Mouse (Mus musculus) hindbrain, embryonic 11.5 days (tissue): ENCODE measurements at regions not wholly inside any gene's neighbourhood (a gene's known extent, or its start where the extent isn't known, plus 50 kb on each side); places are given as distances from the start of the nearest gene placed in this dataset.

Source experiments
- ATAC-seq: fragments of 200-750 bp; cut with Nextera tagmentation; 2 replicates; pipeline ENCODE4 v1.8.0; 2017; ENCODE audit warnings: mild to moderate bottlenecking, moderate TSS enrichment, moderate library complexity; ENCODE audit not compliant: low FRiP score
- DNase-seq: peaks from one replicate; pipeline ENCODE4 v3.0.0-alpha.2; 2015; ENCODE audit warnings: low spot score
- H3K27ac ChIP-seq: fragments of 300-500 bp; sonication (generic); 2 replicates; pipeline ENCODE4 v1.5.1; 2014; ENCODE audit warnings: mild to moderate bottlenecking, low read depth, low read length
- H3K27me3 ChIP-seq: fragments of 300-500 bp; sonication (generic); 2 replicates; pipeline ENCODE4 v1.6.1; 2014; ENCODE audit warnings: mild to moderate bottlenecking, low read length, moderate library complexity, mixed read lengths; ENCODE audit not compliant: control insufficient read depth, insufficient read depth
- H3K36me3 ChIP-seq: fragments of 300-500 bp; sonication (generic); 2 replicates; pipeline ENCODE4 v1.6.1; 2014; ENCODE audit warnings: mild to moderate bottlenecking, low read length, moderate library complexity, mixed read lengths; ENCODE audit not compliant: control insufficient read depth, insufficient read depth
- H3K4me1 ChIP-seq: fragments of 300-500 bp; sonication (generic); replicated peaks from 2 replicates; pipeline ENCODE4 v1.6.1; 2014; ENCODE audit warnings: low read length, mixed read lengths; ENCODE audit not compliant: control insufficient read depth, insufficient read depth
- H3K4me2 ChIP-seq: fragments of 300-500 bp; sonication (generic); replicated peaks from 2 replicates; pipeline ENCODE4 v1.6.1; 2014; ENCODE audit warnings: mild to moderate bottlenecking, low read depth, low read length
- H3K4me3 ChIP-seq: fragments of 300-500 bp; sonication (generic); 2 replicates; pipeline ENCODE4 v1.5.1; 2014; ENCODE audit warnings: low read depth, low read length
- H3K9ac ChIP-seq: fragments of 300-500 bp; sonication (generic); 2 replicates; pipeline ENCODE4 v1.6.1; 2014; ENCODE audit warnings: low read depth, low read length
- H3K9me3 ChIP-seq: fragments of 300-500 bp; sonication (generic); 2 replicates; pipeline ENCODE4 v1.6.1; 2016; ENCODE audit warnings: low read length; ENCODE audit not compliant: control insufficient read depth
- WGBS: fragments of 180-500 bp; shearing (Covaris S2); extraction: QIAGEN DNeasy Blood & Tissue Kit; methylation state at CpG from one replicate; pipeline ENCODE4 v1.1.7; 2014; 5-methylcytosine and 5-hydroxymethylcytosine counted together

DNA sequence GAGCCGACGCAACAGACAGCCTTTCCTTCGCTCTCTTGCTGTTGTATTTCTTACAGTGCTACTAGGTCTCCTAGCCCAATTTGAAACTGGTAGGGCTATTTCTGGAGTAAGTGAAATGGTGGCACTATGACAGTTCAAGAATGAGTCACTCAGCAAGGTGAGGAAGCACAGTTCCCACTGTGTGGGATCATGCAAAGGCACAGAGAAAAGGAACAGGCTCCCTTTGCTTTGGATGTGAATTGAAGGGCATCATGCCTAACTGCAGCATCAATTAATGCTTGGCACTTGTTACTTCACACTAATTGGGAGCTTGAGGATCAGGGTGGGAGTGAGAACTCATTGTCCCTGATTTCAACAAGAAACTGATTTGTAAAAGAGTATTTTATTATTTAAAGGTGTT lies 560.8 kb upstream of the Tle4 start:
- Histone ChIP-seq H3K4me2 (no peak overlapping the region), H3K4me1 (no peaks in the 10 kb centered on the region), H3K27me3 (no peaks in the 10 kb centered on the region), H3K9ac (no peak overlapping the region), H3K36me3 (no peaks in the 10 kb centered on the region), H3K27ac (no peak overlapping the region), H3K9me3 (no peaks in the 10 kb centered on the region), H3K4me3 (no peak overlapping the region)
- ATAC-seq: no peak
- WGBS: 88% methylated on average over 3 of the region's 3 CpGs
- DNase-seq: no peak

GRCm38 (mm10) chr19:15158177-15158576 lies 560.3 kb upstream of the Tle4 start:
- Histone ChIP-seq H3K27me3 (no peaks in the 10 kb centered on the region), H3K4me3 (no peak overlapping the region), H3K4me2 (no peak overlapping the region), H3K4me1 (no peaks in the 10 kb centered on the region), H3K36me3 (no peaks in the 10 kb centered on the region), H3K9me3 (no peaks in the 10 kb centered on the region), H3K9ac (no peak overlapping the region), H3K27ac (no peak overlapping the region)
- 86% methylated on average over 14 of the region's 14 CpGs for WGBS
- ATAC-seq: no peak
- no peak for DNase-seq

DNA sequence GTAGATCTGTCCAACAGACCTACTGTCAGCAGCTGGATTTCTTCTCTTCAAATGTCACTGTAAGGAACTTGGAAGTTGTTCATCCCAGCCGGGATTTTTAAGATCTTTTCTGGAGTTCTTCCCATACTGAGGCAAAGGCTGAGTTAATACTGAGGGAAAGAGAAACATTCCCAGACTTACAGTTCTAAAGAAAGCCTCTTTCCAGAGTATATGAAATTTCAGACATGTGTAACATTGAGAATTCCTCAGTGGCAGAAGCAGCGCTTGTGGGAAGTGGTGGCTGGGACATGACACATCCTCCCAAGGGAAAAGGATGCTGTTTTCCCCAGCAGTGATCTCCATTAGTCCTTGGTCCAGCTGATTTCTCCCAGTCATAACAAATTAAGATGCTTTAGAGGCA lies 556.8 kb upstream of the Tle4 start:
- Histone ChIP-seq H3K4me2 (no peak overlapping the region), H3K4me1 (no peaks in the 10 kb centered on the region), H3K4me3 (no peak overlapping the region), H3K9me3 (no peaks in the 10 kb centered on the region), H3K27ac (no peak overlapping the region), H3K27me3 (no peaks in the 10 kb centered on the region), H3K9ac (no peak overlapping the region), H3K36me3 (no peaks in the 10 kb centered on the region)
- ATAC-seq (no peak), DNase-seq (no peak)
- WGBS: 78% methylated on average over 2 of the region's 2 CpGs

DNA sequence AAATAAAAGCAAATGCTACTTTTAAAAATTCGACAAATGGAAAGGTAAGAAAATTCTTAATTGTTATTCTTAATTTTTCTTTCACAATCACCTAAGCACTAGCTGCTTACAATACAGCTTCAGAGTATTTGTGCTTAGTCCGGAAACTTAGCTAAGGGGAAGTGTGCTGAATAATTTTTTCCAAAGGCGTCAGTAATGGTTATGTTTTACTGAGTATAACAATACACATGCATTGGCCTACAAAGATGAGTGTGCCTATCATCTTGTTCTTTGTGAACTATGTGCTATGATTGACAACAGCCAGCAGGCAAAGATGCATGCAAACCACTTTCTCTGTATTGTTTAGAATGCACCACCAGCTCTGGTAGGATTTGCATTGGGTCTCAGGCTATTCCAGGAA lies 548.5 kb upstream of the Tle4 start:
- WGBS: 88% methylated on average over 3 of the region's 3 CpGs
- Histone ChIP-seq H3K27me3 (no peaks in the 10 kb centered on the region), H3K27ac (no peak overlapping the region), H3K9me3 (no peaks in the 10 kb centered on the region), H3K4me3 (no peak overlapping the region), H3K36me3 (no peaks in the 10 kb centered on the region), H3K9ac (no peak overlapping the region), H3K4me2 (no peak overlapping the region), H3K4me1 (no peaks in the 10 kb centered on the region)
- no peak for ATAC-seq
- DNase-seq: no peak

DNA sequence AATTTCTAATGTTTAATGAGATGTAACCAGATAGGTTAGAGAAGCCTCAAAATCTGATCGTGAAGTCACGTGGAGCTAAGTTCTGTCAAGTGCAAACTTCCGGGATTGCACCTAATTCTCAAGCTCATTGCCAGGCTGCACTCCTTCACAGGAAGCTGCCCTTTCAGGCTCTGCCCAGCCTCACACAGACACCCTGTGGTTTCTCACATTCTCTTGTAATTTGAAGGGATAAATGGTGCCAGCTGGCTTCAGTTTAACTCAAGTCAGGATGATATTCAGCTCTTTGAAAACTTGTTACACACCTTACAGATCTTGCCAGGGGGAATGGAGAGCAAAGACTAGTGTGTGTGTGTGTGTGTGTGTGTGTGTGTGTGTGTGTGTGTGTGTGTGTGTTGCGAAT lies 529.3 kb upstream of the Tle4 start:
- DNase-seq: no peak
- Histone ChIP-seq H3K9ac (no peak overlapping the region), H3K36me3 (no peaks in the 10 kb centered on the region), H3K4me1 (no peaks in the 10 kb centered on the region), H3K27ac (no peak overlapping the region), H3K27me3 (no peaks in the 10 kb centered on the region), H3K4me2 (no peak overlapping the region), H3K4me3 (no peak overlapping the region), H3K9me3 (no peaks in the 10 kb centered on the region)
- ATAC-seq: no peak
- 60% methylated on average over 4 of the region's 4 CpGs for WGBS

DNA sequence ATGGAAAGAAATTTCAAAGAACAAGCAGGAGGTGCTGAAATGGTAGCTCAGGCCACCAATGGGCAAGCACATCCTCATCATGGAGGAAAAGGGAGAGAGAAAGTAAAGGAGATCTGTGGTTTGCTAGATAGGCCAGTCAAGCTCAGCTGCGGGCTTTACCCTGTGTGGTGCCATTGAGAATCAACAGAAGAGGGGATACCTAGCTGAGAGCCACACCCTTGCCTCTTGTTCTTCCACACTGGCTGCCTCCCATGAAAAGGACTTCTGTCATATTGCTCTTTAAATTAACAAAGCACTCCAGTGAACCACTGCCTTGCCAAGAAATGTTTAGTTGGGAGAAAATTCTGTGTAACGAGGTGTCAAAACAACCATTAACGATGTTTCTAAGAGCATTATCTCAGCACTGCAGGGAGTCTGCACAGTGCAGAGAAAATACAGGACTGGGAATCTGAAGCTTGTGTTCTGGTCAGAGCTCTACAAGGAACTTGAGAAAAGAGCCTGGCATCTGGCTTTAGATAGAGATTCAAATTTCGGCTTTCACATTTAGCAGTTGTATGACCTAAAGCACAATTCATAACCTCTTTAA lies 510.7 kb upstream of the Tle4 start:
- Histone ChIP-seq H3K4me1 (no peaks in the 10 kb centered on the region), H3K27me3 (no peaks in the 10 kb centered on the region), H3K4me3 (no peak overlapping the region), H3K27ac (no peak overlapping the region), H3K4me2 (no peak overlapping the region), H3K9ac (no peak overlapping the region), H3K36me3 (no peaks in the 10 kb centered on the region), H3K9me3 (no peaks in the 10 kb centered on the region)
- DNase-seq: no peak
- no peak for ATAC-seq
- 52% methylated on average over 4 of the region's 4 CpGs for WGBS

- Histone ChIP-seq H3K4me1 (no peaks in the 10 kb centered on the region), H3K9me3 (no peaks in the 10 kb centered on the region), H3K4me3 (no peak overlapping the region), H3K27me3 (no peaks in the 10 kb centered on the region), H3K27ac (no peak overlapping the region), H3K9ac (no peak overlapping the region), H3K36me3 (no peaks in the 10 kb centered on the region), H3K4me2 (no peak overlapping the region)
- 82% methylated on average over 1 of the region's 1 CpGs for WGBS
- ATAC-seq: no peak
- no peak for DNase-seq
Observed at GRCm38 (mm10) chr19:15095054-15095453, 497.2 kb upstream of the Tle4 start.

- no peak overlapping the region for H3K4me3 ChIP-seq
- H3K27me3 ChIP-seq: no peaks in the 10 kb centered on the region
- H3K9ac ChIP-seq: no peak overlapping the region
- H3K4me2 ChIP-seq: no peak overlapping the region
- H3K27ac ChIP-seq: no peak overlapping the region
- H3K9me3 ChIP-seq: no peaks in the 10 kb centered on the region
- no peaks in the 10 kb centered on the region for H3K4me1 ChIP-seq
- no peaks in the 10 kb centered on the region for H3K36me3 ChIP-seq
- DNase-seq (no peak), ATAC-seq (no peak)
- 80% methylated on average over 3 of the region's 3 CpGs for WGBS
Observed at GRCm38 (mm10) chr19:15093534-15093933, 495.7 kb upstream of the Tle4 start.

DNA sequence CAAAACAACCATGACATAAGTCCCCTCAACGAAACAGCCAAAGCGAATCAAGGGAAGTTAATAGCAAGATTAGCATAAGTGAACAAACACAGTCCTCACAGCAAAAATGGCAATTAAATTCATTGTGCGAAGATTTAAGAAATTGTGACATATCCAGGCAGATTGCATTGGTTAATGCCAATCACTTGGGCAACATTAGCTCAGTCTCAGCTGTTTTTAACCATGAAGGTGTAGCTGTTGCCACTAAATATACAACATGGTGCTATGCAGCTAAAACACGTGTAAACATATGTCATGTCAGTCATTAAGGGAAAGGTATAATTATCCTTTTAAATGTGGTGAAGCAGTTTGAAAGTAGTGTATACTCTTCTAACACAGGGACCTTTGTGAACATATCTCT lies 482.8 kb upstream of the Tle4 start:
- H3K27me3 ChIP-seq: no peaks in the 10 kb centered on the region
- H3K4me1 ChIP-seq: no peaks in the 10 kb centered on the region
- no peaks in the 10 kb centered on the region for H3K36me3 ChIP-seq
- DNase-seq (no peak), ATAC-seq (no peak)
- no peak overlapping the region for H3K9ac ChIP-seq
- H3K4me3 ChIP-seq: no peak overlapping the region
- H3K9me3 ChIP-seq: no peaks in the 10 kb centered on the region
- no peak overlapping the region for H3K27ac ChIP-seq
- WGBS: 95% methylated on average over 4 of the region's 4 CpGs
- no peak overlapping the region for H3K4me2 ChIP-seq
